Mouse (Mus musculus): ENCODE results near the gene Unc5a.

The Unc5a gene

DNA sequence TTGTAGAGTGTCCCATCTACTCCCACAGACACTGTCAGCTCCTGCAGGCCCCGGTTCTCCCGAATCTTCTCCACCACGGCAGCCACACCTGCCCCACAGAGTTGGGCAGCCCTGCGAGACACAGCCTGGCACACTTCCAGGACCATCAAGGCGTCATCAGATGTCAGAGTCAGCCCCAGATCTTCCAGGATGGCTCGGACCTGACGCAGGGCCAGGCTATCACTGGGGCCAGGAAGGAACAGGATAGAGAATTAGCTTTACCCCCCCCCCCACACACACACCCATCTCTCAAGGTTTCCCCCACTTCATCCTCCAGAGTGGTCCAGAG is 57.2 kb downstream of the Unc5a start:
- no peak for DNase-seq

- DNase-seq, result no peak
Observed at GRCm38 (mm10) chr13:55008589-55008988, 59.4 kb downstream of the Unc5a start.

- no peak for DNase-seq
Observed at GRCm38 (mm10) chr13:55011103-55011502, 61.9 kb downstream of the Unc5a start.

DNA sequence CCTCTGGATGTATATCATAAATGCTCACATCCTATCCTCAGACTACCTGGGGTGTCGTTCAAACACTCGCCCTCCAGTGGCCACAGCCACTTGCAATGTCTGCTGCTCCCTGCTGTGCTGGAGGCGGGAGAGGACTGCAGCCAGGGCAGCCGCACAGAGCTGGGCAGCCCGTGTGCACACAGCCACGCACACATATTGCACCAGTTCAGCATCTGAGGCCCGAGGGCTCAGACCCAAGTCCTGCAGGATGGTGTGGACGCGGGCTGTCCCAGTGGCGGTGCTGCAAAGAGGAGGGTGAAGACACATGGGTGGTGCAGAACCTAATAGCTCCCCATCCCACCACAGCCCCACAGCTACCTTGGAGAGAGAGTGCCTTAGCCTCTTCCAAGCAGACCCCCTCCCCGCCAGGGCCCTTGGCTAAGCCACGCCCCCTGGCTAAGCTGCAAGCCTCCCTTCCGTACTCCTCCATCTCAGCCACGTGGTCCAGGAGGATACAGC is 62.8 kb downstream of the Unc5a start:
- no peak for DNase-seq

DNA sequence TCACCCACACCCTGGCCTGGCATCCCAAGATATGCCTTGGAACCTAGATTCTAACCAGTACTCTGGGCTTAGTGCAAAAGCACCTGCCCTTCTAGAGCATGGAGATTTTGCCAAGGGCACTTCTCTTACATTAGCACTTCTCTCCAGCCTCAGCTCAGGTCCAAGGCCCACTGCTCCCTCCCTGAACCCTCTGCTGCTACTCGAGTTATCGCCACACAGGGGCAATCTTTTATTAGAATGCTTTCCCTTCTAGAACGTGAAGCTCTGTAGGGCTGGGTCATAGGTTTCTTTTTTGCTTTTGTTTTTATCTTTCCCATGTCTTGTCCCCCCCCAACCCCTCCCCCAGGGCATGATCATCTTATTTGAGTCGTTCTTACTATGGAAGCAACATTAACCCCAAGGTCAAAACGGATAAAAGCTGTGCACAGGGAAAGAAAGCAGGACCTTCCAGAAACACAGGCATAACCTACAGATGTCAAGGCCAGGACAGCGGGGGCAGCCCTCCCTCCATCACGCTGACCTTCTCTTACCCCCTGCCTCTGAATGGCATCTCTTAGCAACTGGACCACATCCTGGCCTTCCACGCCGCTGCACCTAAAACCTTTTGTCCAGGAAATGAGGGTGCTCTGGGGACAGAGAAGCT is 64.6 kb downstream of the Unc5a start:
- no peak for DNase-seq

GRCm38 (mm10) chr13:55014451-55014850 is 65.2 kb downstream of the Unc5a start:
- no peak for DNase-seq

GRCm38 (mm10) chr13:55017154-55017897 is 68.1 kb downstream of the Unc5a start:
- no peak for DNase-seq

- no peak for DNase-seq
Observed at GRCm38 (mm10) chr13:55017898-55018599, 68.8 kb downstream of the Unc5a start.

DNA sequence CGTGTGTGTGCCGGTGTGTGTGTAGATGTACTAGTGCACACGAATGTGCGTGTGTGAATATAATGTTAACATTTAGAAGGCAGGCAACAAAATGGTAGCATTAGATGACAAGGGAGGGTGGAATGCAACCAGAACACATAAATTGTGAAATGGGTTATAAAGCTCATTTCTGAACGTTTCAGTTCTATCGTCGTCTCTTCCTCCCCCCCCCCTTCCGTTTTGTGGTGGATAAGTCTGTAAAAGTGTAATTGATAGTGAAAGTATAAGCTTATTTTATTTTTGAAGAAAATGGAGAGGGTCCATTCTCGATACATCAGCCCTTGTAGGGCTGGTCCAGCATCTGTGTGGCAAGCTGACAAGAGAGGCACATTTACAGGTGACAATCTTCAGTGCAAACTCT is 69.5 kb downstream of the Unc5a start:
- no peak for DNase-seq

DNA sequence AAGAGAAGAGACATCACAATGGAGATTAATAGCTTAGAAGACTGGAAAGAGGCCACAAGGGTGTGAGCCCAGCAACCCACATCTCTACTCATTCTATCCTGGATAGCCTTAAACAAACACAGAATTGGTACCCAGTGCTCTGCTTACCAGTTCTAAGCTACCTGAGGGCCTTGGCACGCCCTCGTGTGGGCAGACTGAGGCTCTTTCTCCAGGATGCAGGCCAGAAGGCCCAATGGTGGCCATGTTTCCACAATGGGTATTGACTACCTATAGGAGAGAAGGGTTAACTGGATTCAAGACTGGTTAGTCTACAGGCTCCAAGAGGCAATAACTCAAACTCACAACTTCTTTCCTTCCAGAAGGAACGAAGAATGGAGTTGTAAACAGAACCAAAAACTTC is 70.0 kb downstream of the Unc5a start:
- DNase-seq, result no peak

DNA sequence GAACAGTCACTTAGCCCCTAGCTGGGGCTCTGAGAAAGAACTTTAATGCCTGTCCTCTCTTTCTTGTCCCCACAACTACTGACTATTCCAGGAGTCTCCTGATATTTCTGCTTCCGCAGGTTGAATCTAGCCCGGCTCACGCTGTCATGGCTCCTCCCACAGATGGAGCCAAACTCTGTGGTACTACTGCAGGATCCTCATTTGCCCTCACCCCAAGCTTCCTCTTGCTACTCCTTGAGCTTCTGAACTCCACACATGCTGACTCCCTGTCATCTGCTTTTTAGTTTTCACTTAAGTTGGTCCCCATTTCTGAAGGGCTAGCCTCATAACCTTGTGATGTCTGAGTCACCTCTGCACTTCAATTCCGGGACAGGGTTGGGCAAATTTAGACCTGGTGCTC is 70.8 kb downstream of the Unc5a start:
- DNase-seq, result no peak

GRCm38 (mm10) chr13:55021194-55021779 is 72.1 kb downstream of the Unc5a start, which contains the start of gene Hk3:
Hk3 (minus strand) TSS chr13:55021385.
- DNase-seq, result no peak

- no peak for DNase-seq
Observed at GRCm38 (mm10) chr13:55022256-55022655, 73.0 kb downstream of the Unc5a start.

- DNase-seq, result peak; percentile 14
Observed at GRCm38 (mm10) chr13:55022715-55023114, 73.5 kb downstream of the Unc5a start.

- DNase-seq, result no peak
Observed at GRCm38 (mm10) chr13:55024215-55024614, 75.0 kb downstream of the Unc5a start.

DNA sequence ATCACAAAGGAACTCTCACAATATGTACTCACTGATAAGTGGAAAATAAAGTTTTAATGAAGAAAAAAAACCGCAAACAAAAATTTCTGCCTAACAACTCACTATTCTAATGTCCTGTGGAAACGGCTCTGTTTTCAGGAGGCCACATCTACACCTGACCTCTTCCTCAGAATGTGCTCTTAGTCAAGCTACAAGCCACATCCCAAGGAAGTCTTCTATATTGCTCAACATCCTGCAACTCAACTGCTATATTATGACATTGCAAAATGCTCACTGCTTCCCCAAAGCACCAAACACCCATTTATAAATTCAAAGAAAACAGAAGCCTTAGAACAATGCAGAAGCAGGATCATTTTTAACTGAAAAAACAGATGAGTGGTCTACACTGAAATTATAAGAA is 90.8 kb downstream of the Unc5a start:
- no peak for DNase-seq

- no peak for DNase-seq
Observed at GRCm38 (mm10) chr13:55047706-55048105, 98.5 kb downstream of the Unc5a start.

Data from kidney, adult 18-20 months (tissue).